Mouse (Mus musculus): ENCODE measurements around the gene Vapa.

DNA sequence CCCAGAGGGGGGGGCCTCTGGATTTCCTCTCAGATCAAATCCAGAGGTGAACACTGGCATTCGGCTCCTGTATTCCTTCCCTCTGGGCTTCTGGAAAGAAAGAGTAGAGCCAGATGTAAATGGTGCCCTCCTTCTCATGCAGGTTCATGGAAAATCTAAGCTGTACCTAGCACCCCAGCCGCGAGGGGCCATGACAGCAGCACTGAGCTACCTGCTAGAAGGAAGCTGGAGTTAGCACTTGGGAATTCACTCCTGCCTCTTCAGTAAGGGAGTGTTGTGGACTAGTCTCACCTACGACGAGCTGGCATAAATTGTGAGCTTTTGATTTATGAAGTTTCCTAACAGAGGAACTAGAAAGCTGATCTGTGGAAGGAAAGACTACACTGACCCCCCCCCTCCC lies 30.2 kb upstream of the Vapa start:
- no peak for TF ChIP-seq EP300 (IDR thresholded peaks at IDR 0.05)
- TF ChIP-seq CTCF (IDR thresholded peaks at IDR 0.05) = peak; percentile 47
